Mouse (Mus musculus): Measurements from ENCODE around the gene Spred2. TPM values are rescaled to one million over a fixed set of nuclear protein-coding genes. Genes with fewer than 3 reads are reported as not detected.

The Spred2 gene
- polyA plus RNA-seq, 1 experiment from 2014 or later, result 8.4 TPM

GRCm38 (mm10) chr11:19992341-19993281 lies 68.4 kb downstream of the Spred2 start:
- Histone ChIP-seq H3K9me3 (ENCODE audit: control insufficient read depth, low read length) (no peaks in the 10 kb centered on the region), H3K4me3 (replicated peaks; ENCODE audit: low read length) (no peak overlapping the region), H3K27me3 (replicated peaks; ENCODE audit: control insufficient read depth, insufficient read depth, low read length) (no peaks in the 10 kb centered on the region), H3K36me3 (ENCODE audit: control insufficient read depth, insufficient read depth) (no peaks in the 10 kb centered on the region), H3K27ac (ENCODE audit: low read length) (no peak overlapping the region), H3K9ac (replicated peaks; ENCODE audit: low read depth, low read length) (no peak overlapping the region), H3K4me2 (ENCODE audit: low read length) (no peak overlapping the region), H3K4me1 (replicated peaks; ENCODE audit: control insufficient read depth, insufficient read depth, low read length) (peaks cover 2% of the 10 kb centered on the region; the same call in 1 of the 2 replicates)
- WGBS, result 86% methylated on average over 14 of the region's 15 CpGs
- ATAC-seq, result no peak

- H3K4me2 ChIP-seq (ENCODE audit: low read length), result no peak overlapping the region
- no peak overlapping the region for H3K27ac ChIP-seq (ENCODE audit: low read length)
- no peak overlapping the region for H3K4me3 ChIP-seq (replicated peaks; ENCODE audit: low read length)
- 0 out of 2 replicates have a peak, but pooled peaks cover 2% of the 10 kb centered on the region for H3K4me1 ChIP-seq (replicated peaks; ENCODE audit: control insufficient read depth, insufficient read depth, low read length)
- H3K9ac ChIP-seq (replicated peaks; ENCODE audit: low read depth, low read length), result no peak overlapping the region
- ATAC-seq, result no peak
- 40% methylated on average over 1 of the region's 1 CpGs for WGBS
- no peaks in the 10 kb centered on the region for H3K9me3 ChIP-seq (ENCODE audit: control insufficient read depth, low read length)
- H3K27me3 ChIP-seq (replicated peaks; ENCODE audit: control insufficient read depth, insufficient read depth, low read length), result no peaks in the 10 kb centered on the region
- peaks cover 2% of the 10 kb centered on the region; the same call in 1 of the 2 replicates for H3K36me3 ChIP-seq (ENCODE audit: control insufficient read depth, insufficient read depth)
Measured at GRCm38 (mm10) chr11:19993753-19994152, 69.6 kb downstream of the Spred2 start.

- Histone ChIP-seq H3K9ac (replicated peaks; ENCODE audit: low read depth, low read length) (no peak overlapping the region), H3K27ac (ENCODE audit: low read length) (no peak overlapping the region), H3K9me3 (ENCODE audit: control insufficient read depth, low read length) (no peaks in the 10 kb centered on the region), H3K4me2 (ENCODE audit: low read length) (no peak overlapping the region), H3K36me3 (ENCODE audit: control insufficient read depth, insufficient read depth) (peaks cover 2% of the 10 kb centered on the region; the same call in 1 of the 2 replicates), H3K27me3 (replicated peaks; ENCODE audit: control insufficient read depth, insufficient read depth, low read length) (no peaks in the 10 kb centered on the region), H3K4me3 (replicated peaks; ENCODE audit: low read length) (no peak overlapping the region), H3K4me1 (replicated peaks; ENCODE audit: control insufficient read depth, insufficient read depth, low read length) (0 out of 2 replicates have a peak, but pooled peaks cover 2% of the 10 kb centered on the region)
- no peak for ATAC-seq
- 92% methylated on average over 7 of the region's 7 CpGs for WGBS
Measured at GRCm38 (mm10) chr11:19994262-19994790, 70.2 kb downstream of the Spred2 start.

GRCm38 (mm10) chr11:19997940-19998339 lies 73.8 kb downstream of the Spred2 start:
- Histone ChIP-seq H3K9me3 (ENCODE audit: control insufficient read depth, low read length) (no peaks in the 10 kb centered on the region), H3K27me3 (replicated peaks; ENCODE audit: control insufficient read depth, insufficient read depth, low read length) (no peaks in the 10 kb centered on the region), H3K4me1 (replicated peaks; ENCODE audit: control insufficient read depth, insufficient read depth, low read length) (no peaks in the 10 kb centered on the region), H3K4me3 (replicated peaks; ENCODE audit: low read length) (no peak overlapping the region), H3K4me2 (ENCODE audit: low read length) (no peak overlapping the region), H3K27ac (ENCODE audit: low read length) (no peak overlapping the region), H3K9ac (replicated peaks; ENCODE audit: low read depth, low read length) (no peak overlapping the region), H3K36me3 (ENCODE audit: control insufficient read depth, insufficient read depth) (peaks cover 5% of the 10 kb centered on the region; the same call in 1 of the 2 replicates)
- WGBS, result 87% methylated on average over 18 of the region's 18 CpGs
- ATAC-seq, result no peak

- no peaks in the 10 kb centered on the region for H3K9me3 ChIP-seq (ENCODE audit: control insufficient read depth, low read length)
- no peaks in the 10 kb centered on the region for H3K4me1 ChIP-seq (replicated peaks; ENCODE audit: control insufficient read depth, insufficient read depth, low read length)
- H3K4me2 ChIP-seq (ENCODE audit: low read length), result no peak overlapping the region
- H3K9ac ChIP-seq (replicated peaks; ENCODE audit: low read depth, low read length), result no peak overlapping the region
- H3K27ac ChIP-seq (ENCODE audit: low read length), result no peak overlapping the region
- no peak for ATAC-seq
- WGBS, result 94% methylated on average over 4 of the region's 4 CpGs
- H3K27me3 ChIP-seq (replicated peaks; ENCODE audit: control insufficient read depth, insufficient read depth, low read length), result no peaks in the 10 kb centered on the region
- peaks cover 10% of the 10 kb centered on the region for H3K36me3 ChIP-seq (ENCODE audit: control insufficient read depth, insufficient read depth)
- H3K4me3 ChIP-seq (replicated peaks; ENCODE audit: low read length), result no peak overlapping the region
Measured at GRCm38 (mm10) chr11:20002883-20003282, 78.7 kb downstream of the Spred2 start.

- Histone ChIP-seq H3K27ac (ENCODE audit: low read length) (no peak overlapping the region), H3K4me3 (replicated peaks; ENCODE audit: low read length) (no peak overlapping the region), H3K27me3 (replicated peaks; ENCODE audit: control insufficient read depth, insufficient read depth, low read length) (no peaks in the 10 kb centered on the region), H3K4me2 (ENCODE audit: low read length) (no peak overlapping the region), H3K9me3 (ENCODE audit: control insufficient read depth, low read length) (no peaks in the 10 kb centered on the region), H3K4me1 (replicated peaks; ENCODE audit: control insufficient read depth, insufficient read depth, low read length) (peaks cover 6% of the 10 kb centered on the region; the same call in 1 of the 2 replicates), H3K36me3 (ENCODE audit: control insufficient read depth, insufficient read depth) (peaks cover 10% of the 10 kb centered on the region), H3K9ac (replicated peaks; ENCODE audit: low read depth, low read length) (no peak overlapping the region)
- 94% methylated on average over 6 of the region's 6 CpGs for WGBS
- ATAC-seq, result no peak
Measured at GRCm38 (mm10) chr11:20007701-20008100, 83.5 kb downstream of the Spred2 start.

- ATAC-seq, result no peak; the same call in 1 of the 2 replicates
- H3K27ac ChIP-seq (ENCODE audit: low read length), result peak overlapping the region; percentile 25
- H3K4me1 ChIP-seq (replicated peaks; ENCODE audit: control insufficient read depth, insufficient read depth, low read length), result peaks cover 6% of the 10 kb centered on the region; the same call in 1 of the 2 replicates
- H3K9ac ChIP-seq (replicated peaks; ENCODE audit: low read depth, low read length), result no peak overlapping the region
- no peaks in the 10 kb centered on the region for H3K27me3 ChIP-seq (replicated peaks; ENCODE audit: control insufficient read depth, insufficient read depth, low read length)
- peaks cover 5% of the 10 kb centered on the region for H3K36me3 ChIP-seq (ENCODE audit: control insufficient read depth, insufficient read depth)
- H3K4me3 ChIP-seq (replicated peaks; ENCODE audit: low read length), result no peak overlapping the region
- H3K4me2 ChIP-seq (ENCODE audit: low read length), result no peak overlapping the region
- WGBS, result 58% methylated on average over 16 of the region's 16 CpGs
- no peaks in the 10 kb centered on the region for H3K9me3 ChIP-seq (ENCODE audit: control insufficient read depth, low read length)
Measured at GRCm38 (mm10) chr11:20011210-20011978, 87.2 kb downstream of the Spred2 start.

- 97% methylated on average over 3 of the region's 3 CpGs for WGBS
- Histone ChIP-seq H3K36me3 (ENCODE audit: control insufficient read depth, insufficient read depth) (peaks cover 17% of the 10 kb centered on the region), H3K4me3 (replicated peaks; ENCODE audit: low read length) (no peak overlapping the region), H3K27me3 (replicated peaks; ENCODE audit: control insufficient read depth, insufficient read depth, low read length) (no peaks in the 10 kb centered on the region), H3K4me2 (ENCODE audit: low read length) (no peak overlapping the region), H3K4me1 (replicated peaks; ENCODE audit: control insufficient read depth, insufficient read depth, low read length) (peaks cover 6% of the 10 kb centered on the region; the same call in 1 of the 2 replicates), H3K27ac (ENCODE audit: low read length) (no peak overlapping the region), H3K9ac (replicated peaks; ENCODE audit: low read depth, low read length) (no peak overlapping the region), H3K9me3 (ENCODE audit: control insufficient read depth, low read length) (peaks cover 4% of the 10 kb centered on the region)
- no peak for ATAC-seq
Measured at GRCm38 (mm10) chr11:20013366-20013765, 89.2 kb downstream of the Spred2 start.

GRCm38 (mm10) chr11:20017937-20018336 lies 93.8 kb downstream of the Spred2 start:
- Histone ChIP-seq H3K36me3 (ENCODE audit: control insufficient read depth, insufficient read depth) (peaks cover 45% of the 10 kb centered on the region), H3K4me2 (ENCODE audit: low read length) (no peak overlapping the region), H3K27me3 (replicated peaks; ENCODE audit: control insufficient read depth, insufficient read depth, low read length) (no peaks in the 10 kb centered on the region), H3K9me3 (ENCODE audit: control insufficient read depth, low read length) (peaks cover 32% of the 10 kb centered on the region), H3K27ac (ENCODE audit: low read length) (no peak overlapping the region), H3K4me3 (replicated peaks; ENCODE audit: low read length) (no peak overlapping the region), H3K9ac (replicated peaks; ENCODE audit: low read depth, low read length) (no peak overlapping the region), H3K4me1 (replicated peaks; ENCODE audit: control insufficient read depth, insufficient read depth, low read length) (no peaks in the 10 kb centered on the region)
- no peak for ATAC-seq
- 96% methylated on average over 13 of the region's 13 CpGs for WGBS

Data from forebrain, embryonic 16.5 days (tissue).